In genomic region chr8:122984175-122984574, GRCm38 (mm10) we compare ENCODE assay signal across 17 mouse cellular contexts.
"Had no signal": no experiment of that assay in that cellular context is flagged by ENCODE, and none has a peak within 500 bp of the region (broad histone marks: within the 10 kb centered on the region; RNA-seq: fewer than 3 reads in every experiment).

No protein-coding gene starts in this region.

- ATAC-seq: forebrain, embryonic 15.5 days; hindbrain, embryonic 16.5 days; inflammation-experienced regulatory T-cells, adult 6 months had no signal

- H3K27ac ChIP-seq: forebrain, embryonic 15.5 days; gastrocnemius, adult 2 months; heart, embryonic 10.5 days; hindbrain, embryonic 10.5 days; hindbrain, embryonic 12.5 days; hindbrain, embryonic 14.5 days; layer of hippocampus, adult 2 months; left cerebral cortex, adult 2 months; limb, embryonic 10.5 days; limb, embryonic 12.5 days had no signal

- DNase-seq: gastrocnemius, adult 2 months; gastrocnemius, postnatal 10 days; gastrocnemius, postnatal 25 days; heart, postnatal 10 days; heart, postnatal 4 days had no signal

- H3K27me3 ChIP-seq: forebrain, embryonic 15.5 days; heart, embryonic 12.5 days; hindbrain, embryonic 12.5 days; limb, embryonic 12.5 days had no signal

- H3K9ac ChIP-seq: forebrain, embryonic 15.5 days; heart, embryonic 12.5 days; hindbrain, embryonic 12.5 days; hindbrain, embryonic 14.5 days; limb, embryonic 12.5 days had no signal

- H3K36me3 ChIP-seq: forebrain, embryonic 15.5 days; heart, embryonic 10.5 days; heart, embryonic 12.5 days; hindbrain, embryonic 10.5 days; hindbrain, embryonic 12.5 days; limb, embryonic 12.5 days had no signal

- H3K4me2 ChIP-seq: forebrain, embryonic 15.5 days; heart, embryonic 12.5 days; hindbrain, embryonic 12.5 days; hindbrain, embryonic 14.5 days; limb, embryonic 12.5 days had no signal

- H3K4me3 ChIP-seq: forebrain, embryonic 15.5 days; gastrocnemius, adult 2 months; heart, embryonic 10.5 days; heart, embryonic 12.5 days; hindbrain, embryonic 10.5 days; hindbrain, embryonic 12.5 days; layer of hippocampus, adult 2 months; left cerebral cortex, adult 2 months; limb, embryonic 10.5 days; limb, embryonic 12.5 days had no signal

- H3K9me3 ChIP-seq: forebrain, embryonic 15.5 days; heart, embryonic 10.5 days; heart, embryonic 12.5 days; hindbrain, embryonic 10.5 days; hindbrain, embryonic 12.5 days; limb, embryonic 10.5 days; limb, embryonic 12.5 days had no signal
